Mouse (Mus musculus) adrenal gland (tissue): ENCODE data around the gene Smim24.

Experiments
- intact Hi-C: fragments of 180-260 bp; cut with DNase I; formaldehyde crosslinking; loops from one replicate; pipeline ENCODE4 v1.15.1; 2025

Smim24 gene

GRCm38 (mm10) chr10:81407539-81408423 is 14.9 kb downstream of the Smim24 start:
- intact Hi-C loops: no loop called here

GRCm38 (mm10) chr10:81408424-81408729 is 15.5 kb downstream of the Smim24 start:
- intact Hi-C loops: no loop called here

GRCm38 (mm10) chr10:81408871-81409291 is 16.0 kb downstream of the Smim24 start:
- intact Hi-C loops: no loop called here

- intact Hi-C loops: no loop called here
Measured at GRCm38 (mm10) chr10:81409330-81409729, 16.5 kb downstream of the Smim24 start.

GRCm38 (mm10) chr10:81410350-81410749 is 17.5 kb downstream of the Smim24 start:
- intact Hi-C loops: no loop called here

- intact Hi-C loops: no loop called here
Measured at GRCm38 (mm10) chr10:81410981-81411380, 18.1 kb downstream of the Smim24 start.

GRCm38 (mm10) chr10:81411471-81412400 is 18.9 kb downstream of the Smim24 start:
- intact Hi-C loops: no loop called here

- intact Hi-C loops: no loop called here
Measured at GRCm38 (mm10) chr10:81412586-81413309, 19.9 kb downstream of the Smim24 start.

GRCm38 (mm10) chr10:81413310-81414261 is 20.7 kb downstream of the Smim24 start:
- intact Hi-C loops: no loop called here

- intact Hi-C loops: no loop called here
Measured at GRCm38 (mm10) chr10:81414682-81415081, 21.8 kb downstream of the Smim24 start.

GRCm38 (mm10) chr10:81415146-81415545 is 22.3 kb downstream of the Smim24 start:
- intact Hi-C loops: no loop called here

- intact Hi-C loops: no loop called here
Measured at GRCm38 (mm10) chr10:81415549-81416310, 22.9 kb downstream of the Smim24 start.

GRCm38 (mm10) chr10:81416581-81417226 is 23.9 kb downstream of the Smim24 start:
- intact Hi-C loops: no loop called here

- intact Hi-C loops: no loop called here
Measured at GRCm38 (mm10) chr10:81417227-81418215, 24.7 kb downstream of the Smim24 start.

GRCm38 (mm10) chr10:81418216-81419070 is 25.6 kb downstream of the Smim24 start:
- intact Hi-C loops: no loop called here

- intact Hi-C loops: no loop called here
Measured at GRCm38 (mm10) chr10:81419111-81419928, 26.5 kb downstream of the Smim24 start.
